Mouse (Mus musculus): ENCODE results near the gene Tnnt3.

Tnnt3 gene

GRCm38 (mm10) chr7:142545967-142546366 is 47.3 kb downstream of the Tnnt3 start:
- no peak for DNase-seq

- no peak for DNase-seq
Observed at GRCm38 (mm10) chr7:142547874-142548273, 49.2 kb downstream of the Tnnt3 start.

DNA sequence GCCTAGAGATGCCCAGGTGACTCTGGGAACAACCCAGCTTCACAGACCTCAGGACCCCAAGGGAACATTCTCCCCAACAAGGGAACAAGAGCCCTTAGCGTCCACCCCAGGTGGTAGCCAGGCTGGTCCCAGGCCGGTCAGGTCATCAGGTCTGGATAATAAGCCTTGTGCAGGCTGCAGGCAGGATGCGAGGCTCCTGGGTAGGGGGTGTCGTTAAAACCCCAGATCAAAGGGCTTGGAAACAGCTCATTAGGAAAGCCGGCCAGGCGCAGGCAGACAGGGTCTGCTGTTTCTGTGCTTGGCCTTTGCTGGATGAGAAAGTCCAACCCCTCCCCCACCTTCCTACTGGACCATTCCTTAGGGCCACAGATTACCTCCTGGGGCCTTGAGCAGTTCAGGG is 50.1 kb downstream of the Tnnt3 start:
- no peak for DNase-seq

DNA sequence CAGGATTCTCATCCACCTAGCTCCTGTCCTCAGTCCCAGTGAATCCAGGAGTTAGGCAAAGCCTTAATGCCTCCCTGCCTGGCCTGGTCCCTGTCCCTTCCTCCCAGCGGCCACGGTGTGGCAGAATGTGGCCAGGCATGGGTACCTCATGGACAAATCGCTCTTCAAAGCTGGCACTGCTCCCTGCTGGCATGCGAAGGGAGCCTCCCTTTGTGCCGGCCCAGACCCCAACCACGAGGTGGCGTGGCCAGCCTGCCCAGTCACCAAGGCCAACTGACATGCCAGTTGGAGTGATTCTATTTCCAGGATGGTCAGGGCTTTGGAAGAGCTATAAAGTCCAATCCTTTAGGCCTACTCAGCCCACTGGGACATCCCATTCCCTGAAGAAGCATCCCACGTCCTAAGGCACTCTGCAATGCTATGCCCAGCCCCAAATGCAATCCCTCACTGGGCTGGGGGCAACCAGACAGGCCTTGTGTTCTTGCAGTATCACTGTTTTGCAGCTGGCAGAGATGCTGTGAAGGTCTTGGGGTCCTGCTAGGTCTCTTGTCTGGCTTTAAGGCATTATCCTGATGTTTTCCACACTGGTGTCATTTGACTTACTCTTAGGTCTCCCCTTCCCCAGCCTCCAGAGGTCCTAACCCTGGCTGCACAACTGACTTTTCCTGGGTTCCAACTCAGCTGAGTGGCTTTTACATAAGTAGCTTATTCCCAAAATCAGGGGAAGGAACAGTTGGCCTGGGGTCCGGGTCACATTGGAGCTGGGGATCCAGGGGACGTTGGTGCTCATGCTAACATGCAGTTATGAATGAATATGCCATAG is 51.5 kb downstream of the Tnnt3 start:
- DNase-seq, result no peak

- DNase-seq, result no peak
Observed at GRCm38 (mm10) chr7:142550935-142551373, 52.3 kb downstream of the Tnnt3 start.

GRCm38 (mm10) chr7:142551691-142552090 is 53.1 kb downstream of the Tnnt3 start:
- DNase-seq, result no peak

- no peak for DNase-seq
Observed at GRCm38 (mm10) chr7:142552591-142553416, 54.2 kb downstream of the Tnnt3 start.

- no peak for DNase-seq
Observed at GRCm38 (mm10) chr7:142553417-142554335, 55.0 kb downstream of the Tnnt3 start.

DNA sequence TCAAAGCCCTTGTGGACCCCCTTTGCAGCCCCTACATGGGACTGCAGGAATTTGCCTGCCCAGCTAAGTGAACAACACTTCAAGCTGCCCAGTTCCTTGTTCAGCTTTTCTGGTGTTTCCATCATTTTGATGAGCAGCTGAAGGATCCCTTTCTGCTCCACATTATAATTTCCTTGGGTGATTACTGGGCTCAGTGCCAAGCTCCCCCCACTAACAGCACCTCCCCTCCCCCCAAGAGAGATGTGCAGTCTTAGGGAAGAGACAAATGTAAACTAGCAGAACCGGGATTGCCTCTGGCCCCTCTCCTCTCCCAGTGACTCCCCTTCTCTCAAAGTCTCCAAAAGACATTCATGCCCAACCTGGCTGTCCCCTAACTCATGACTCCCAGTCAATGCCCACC is 56.0 kb downstream of the Tnnt3 start:
- no peak for DNase-seq

DNA sequence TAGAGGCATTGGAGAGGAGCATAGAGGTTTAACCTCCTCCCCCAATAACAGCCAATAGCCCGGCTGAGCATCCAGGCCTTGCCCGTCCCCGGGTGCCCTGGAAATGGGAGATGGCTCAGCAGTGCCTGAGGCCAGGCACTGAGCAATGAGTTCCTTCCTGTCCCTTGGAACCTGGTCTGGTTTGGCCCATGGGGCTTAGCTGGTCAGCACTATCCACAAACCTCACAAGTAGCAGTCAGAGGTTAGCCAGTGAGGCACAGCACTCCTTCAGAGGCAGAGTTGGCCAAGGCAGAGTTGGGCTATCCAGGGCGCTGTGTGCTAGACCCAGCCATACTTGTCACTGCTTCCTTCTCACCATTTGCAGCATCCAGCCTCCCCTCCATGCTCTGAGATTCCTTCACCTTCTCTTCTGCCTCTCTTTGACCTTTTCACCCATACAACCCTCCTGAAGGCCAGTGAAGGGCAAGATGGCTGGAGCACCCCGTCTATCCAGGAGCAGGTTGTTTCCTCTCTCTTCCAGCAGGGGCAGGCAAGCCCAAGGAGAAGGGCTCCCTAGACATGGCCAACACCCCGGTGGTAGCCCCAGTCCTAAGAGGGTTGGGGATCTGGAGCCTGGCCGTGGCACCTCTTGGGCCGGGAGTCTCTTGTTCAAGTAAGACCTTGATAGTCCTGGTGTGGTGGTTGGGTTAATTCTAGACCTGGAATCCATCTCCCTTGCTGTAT is 56.9 kb downstream of the Tnnt3 start:
- DNase-seq, result no peak

GRCm38 (mm10) chr7:142556089-142556476 is 57.4 kb downstream of the Tnnt3 start:
- no peak for DNase-seq

DNA sequence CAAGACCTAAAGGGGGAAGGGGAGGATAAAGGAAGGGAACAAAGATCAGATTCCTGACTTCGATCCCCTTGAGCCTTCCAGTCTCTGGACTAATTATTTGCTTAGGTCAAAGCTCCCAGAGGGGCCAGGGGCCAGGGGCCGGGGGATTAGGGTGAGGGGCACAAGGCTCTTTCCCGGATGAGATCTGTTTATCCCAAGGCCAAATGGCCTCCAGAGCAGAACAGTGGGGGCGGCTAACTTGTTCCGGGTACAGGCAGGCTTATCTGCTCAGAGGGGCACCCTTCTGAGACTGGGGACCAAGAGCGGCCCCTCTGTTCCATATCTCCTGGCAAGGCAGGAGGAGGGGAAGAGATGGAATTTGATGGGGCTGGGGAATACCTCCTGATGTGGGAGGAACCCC is 59.1 kb downstream of the Tnnt3 start:
- no peak for DNase-seq

- no peak for DNase-seq
Observed at GRCm38 (mm10) chr7:142558511-142559146, 60.0 kb downstream of the Tnnt3 start.

DNA sequence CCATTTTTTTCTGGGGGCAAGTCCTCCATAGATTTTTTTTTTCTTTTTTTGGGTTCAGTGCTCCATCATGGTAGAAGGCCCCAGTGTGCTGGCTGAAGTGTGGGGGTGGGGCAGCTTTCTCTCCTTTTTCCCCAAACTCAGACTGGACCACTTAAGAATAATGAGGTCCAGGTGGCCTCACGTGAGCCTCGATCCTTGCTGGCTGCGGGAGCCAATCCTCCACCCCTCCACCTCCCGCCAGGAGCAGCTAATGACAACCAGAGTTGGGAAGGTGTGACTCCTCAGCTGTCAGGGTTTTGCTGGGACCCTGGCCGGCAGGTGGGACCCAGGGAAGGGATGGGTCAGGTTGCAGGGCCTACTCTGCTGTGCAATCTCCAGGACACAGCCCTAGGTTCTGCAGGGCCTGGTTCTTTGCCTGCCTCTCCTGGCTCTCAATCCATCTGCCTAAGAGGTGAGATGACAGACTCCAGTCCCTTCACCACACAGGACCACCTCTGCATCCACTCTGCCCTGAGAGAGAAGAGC is 61.1 kb downstream of the Tnnt3 start:
- DNase-seq, result no peak

DNA sequence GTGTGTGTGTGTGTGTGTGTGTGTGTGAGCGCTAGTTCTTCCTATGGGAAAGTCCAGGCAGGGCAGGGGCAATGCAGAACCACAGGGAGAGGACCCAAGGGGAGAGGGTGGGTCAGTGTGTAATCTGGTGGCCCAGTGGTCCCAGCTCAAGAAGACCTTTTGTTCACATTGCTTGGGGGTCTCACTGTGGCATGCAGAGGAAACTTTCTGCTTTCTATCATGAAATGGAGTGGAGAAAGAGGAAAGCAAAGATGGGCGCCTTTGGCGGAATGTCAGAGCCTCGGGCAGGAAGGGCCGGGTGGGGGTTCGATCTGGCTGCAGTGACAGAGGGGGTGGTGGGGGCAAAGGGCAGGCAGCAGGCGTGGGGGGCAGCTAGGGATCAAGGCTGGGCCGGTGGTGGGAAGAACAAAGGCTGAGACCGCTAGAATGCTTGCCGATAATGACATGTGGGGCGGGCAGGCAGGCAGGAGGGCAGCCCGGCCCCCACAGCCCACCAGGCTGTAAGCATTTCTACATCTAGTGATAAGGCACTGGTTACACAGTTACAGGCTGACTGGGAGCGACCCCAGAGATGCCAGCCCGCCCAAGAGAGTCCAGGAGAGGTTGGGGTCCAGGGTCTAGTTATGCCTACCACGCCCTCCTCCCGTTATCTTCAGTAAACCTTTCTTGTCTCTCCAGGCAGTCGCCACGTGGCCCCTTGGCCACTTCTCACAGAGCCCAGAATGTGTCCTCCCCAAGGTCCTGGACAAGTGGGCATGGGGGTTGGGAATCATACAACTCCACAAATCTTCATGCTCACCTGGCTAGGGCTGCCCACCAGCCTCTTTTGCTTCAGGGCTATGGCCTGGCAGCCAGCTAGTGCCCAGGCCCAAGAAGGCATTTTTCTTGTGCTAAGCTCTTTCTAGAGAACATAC is 62.6 kb downstream of the Tnnt3 start:
- DNase-seq, result no peak

GRCm38 (mm10) chr7:142561856-142562404 is 63.3 kb downstream of the Tnnt3 start:
- DNase-seq, result no peak

DNA sequence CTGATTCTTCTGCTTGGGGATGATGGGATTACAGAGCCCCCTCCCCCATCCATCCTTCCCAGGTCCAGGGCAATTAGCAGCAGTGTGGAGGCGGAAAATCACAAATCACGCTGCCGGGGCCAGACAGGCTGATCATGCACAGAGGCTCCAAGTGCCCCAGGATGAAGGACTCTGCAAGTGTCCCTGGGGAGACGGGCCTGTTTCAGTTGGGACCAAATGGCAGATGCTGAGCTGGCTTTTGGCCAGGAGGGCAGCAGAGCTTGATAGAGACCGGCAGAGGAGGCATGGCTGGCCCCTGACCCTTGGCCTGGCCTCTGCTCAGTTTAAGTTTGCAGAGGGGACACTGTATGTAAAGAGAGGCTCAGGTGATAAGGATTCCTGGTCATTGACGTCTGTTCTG is 64.5 kb downstream of the Tnnt3 start:
- no peak for DNase-seq

DNA sequence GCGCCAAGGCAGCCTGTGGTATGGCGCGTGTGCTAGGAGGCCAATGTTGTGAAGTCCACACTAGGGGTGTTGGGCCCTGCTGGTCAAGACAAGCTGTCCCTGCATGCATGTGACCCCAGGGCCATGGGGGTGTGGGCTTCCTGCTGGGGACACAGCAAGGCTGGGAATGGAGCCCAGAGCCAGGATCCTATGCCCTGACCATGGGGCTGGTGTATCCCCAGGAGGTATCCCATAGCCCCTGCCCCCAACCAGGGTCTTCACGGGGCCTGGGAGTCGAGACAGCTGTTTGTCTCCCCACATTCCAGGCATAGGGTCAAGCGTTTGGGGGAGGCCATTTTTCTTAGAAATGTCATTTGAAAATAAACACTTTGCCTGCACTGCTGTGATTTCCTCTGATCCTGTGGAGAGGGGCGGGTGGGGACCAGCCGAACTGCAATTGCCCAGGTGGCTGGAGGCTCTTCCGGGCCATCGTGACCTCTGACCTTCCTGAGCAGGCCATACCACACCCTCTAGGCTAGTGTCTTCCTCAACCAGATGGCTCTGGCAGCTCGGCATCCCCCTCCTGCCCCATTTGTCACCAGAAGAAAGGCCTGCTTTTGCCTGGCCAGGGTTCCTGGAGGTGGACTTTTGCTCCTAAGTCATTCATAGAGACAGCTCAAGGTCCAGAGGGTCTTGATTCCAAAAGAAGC is 66.5 kb downstream of the Tnnt3 start:
- no peak for DNase-seq

Data from right cerebral cortex, adult 18-20 months (tissue).